Mouse (Mus musculus): Measurements from ENCODE around the gene Taf1c. TPM values are rescaled to one million over a fixed set of nuclear protein-coding genes. Genes with fewer than 3 reads are reported as not detected.

The Taf1c gene
- polyA plus RNA-seq, 1 experiment from 2014 or later, result 14.9 TPM

- Histone ChIP-seq H3K4me3 (replicated peaks) (no peak within 1 kb of the TSS), H3K9ac (replicated peaks) (peak within 1 kb of the TSS; percentile 36; the same call in 1 of the 2 replicates), H3K36me3 (no peaks in the 10 kb centered on the region), H3K9me3 (no peaks in the 10 kb centered on the region), H3K27ac (no peak within 1 kb of the TSS), H3K27me3 (peaks cover 24% of the 10 kb centered on the region), H3K4me1 (replicated peaks) (peaks cover 40% of the 10 kb centered on the region), H3K4me2 (replicated peaks) (0 out of 2 replicates have a peak within 1 kb of the TSS, but pooled peaks have one; percentile 9)
- WGBS, result 34% methylated on average over 6 of the region's 6 CpGs
- ATAC-seq, result no peak
These were observed 30.4 kb upstream of the Taf1c start, which contains the start of gene Kcng4 for GRCm38 (mm10) chr8:119635378-119635777. Kcng4 (minus strand) TSS chr8:119635680.

DNA sequence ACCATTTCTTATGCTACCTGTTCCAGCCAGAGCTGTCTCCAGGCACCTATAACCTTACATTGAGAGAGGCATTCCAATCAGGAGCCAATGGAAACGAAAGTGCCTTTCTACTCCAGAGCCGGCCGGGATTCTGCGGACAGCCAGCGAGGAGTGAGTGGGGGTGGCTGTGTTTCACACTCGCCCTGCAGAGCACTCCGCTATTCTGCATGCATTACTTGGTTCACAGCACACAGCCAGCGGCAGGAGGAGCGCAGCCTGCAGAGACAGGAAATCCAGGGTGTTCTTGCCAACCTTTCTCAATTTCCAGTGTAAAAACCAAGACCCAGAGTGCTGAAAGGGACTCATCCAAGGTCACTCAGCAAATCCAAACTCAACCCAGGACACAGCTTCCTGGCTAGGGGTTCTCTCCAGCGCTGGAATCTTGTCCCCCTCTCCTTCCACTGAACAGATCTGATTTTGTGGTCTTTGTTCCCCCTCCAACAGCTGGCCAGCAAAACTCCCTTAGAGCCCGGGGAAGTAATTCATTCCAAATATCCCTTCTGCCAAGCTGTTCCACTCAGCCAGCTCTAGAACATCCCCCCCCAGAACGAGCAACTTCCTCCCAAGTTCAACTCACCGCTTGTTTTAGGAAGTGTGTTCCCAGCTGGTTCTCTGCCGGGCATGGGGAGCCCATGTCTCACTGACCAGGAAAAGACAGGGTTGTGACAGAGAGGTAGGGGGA lies 29.8 kb upstream of the Taf1c start:
- 0 out of 2 replicates have a peak overlapping the region, but pooled peaks have one; percentile 9 for H3K4me2 ChIP-seq (replicated peaks)
- H3K4me3 ChIP-seq (replicated peaks), result no peak overlapping the region
- no peak overlapping the region for H3K9ac ChIP-seq (replicated peaks)
- peaks cover 24% of the 10 kb centered on the region for H3K27me3 ChIP-seq
- ATAC-seq, result no peak
- no peak overlapping the region for H3K27ac ChIP-seq
- H3K9me3 ChIP-seq, result no peaks in the 10 kb centered on the region
- peaks cover 40% of the 10 kb centered on the region for H3K4me1 ChIP-seq (replicated peaks)
- H3K36me3 ChIP-seq, result no peaks in the 10 kb centered on the region
- WGBS, result 13% methylated on average over 14 of the region's 14 CpGs

GRCm38 (mm10) chr8:119632909-119633308 lies 27.9 kb upstream of the Taf1c start:
- 52% methylated on average over 29 of the region's 29 CpGs for WGBS
- peaks cover 24% of the 10 kb centered on the region for H3K27me3 ChIP-seq
- H3K4me2 ChIP-seq (replicated peaks), result 0 out of 2 replicates have a peak overlapping the region, but pooled peaks have one; percentile 7
- H3K4me3 ChIP-seq (replicated peaks), result no peak overlapping the region
- H3K36me3 ChIP-seq, result no peaks in the 10 kb centered on the region
- ATAC-seq, result no peak
- H3K27ac ChIP-seq, result no peak overlapping the region
- H3K9me3 ChIP-seq, result no peaks in the 10 kb centered on the region
- H3K9ac ChIP-seq (replicated peaks), result no peak overlapping the region
- peaks cover 43% of the 10 kb centered on the region for H3K4me1 ChIP-seq (replicated peaks)

DNA sequence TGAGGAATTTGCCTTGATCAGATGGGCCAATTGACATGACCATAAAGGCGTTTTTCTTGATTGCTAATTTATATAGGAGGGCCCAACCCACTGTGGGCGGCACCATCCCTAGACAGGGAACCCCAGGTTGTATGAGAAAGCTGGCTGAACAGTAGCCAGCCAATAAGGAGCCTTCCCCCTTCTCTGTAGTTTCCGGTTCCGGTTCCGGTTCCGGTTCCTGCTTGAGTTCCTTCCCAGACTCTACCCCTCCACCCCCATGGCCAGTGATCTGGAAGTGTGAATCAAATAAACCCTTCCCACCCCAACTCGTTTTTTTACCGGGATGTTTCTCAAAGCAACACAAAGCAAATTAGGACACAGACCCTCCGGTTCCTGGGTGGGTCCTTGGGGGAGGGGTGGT lies 27.2 kb upstream of the Taf1c start:
- Histone ChIP-seq H3K9me3 (no peaks in the 10 kb centered on the region), H3K36me3 (no peaks in the 10 kb centered on the region), H3K27ac (no peak overlapping the region), H3K9ac (replicated peaks) (no peak overlapping the region), H3K4me2 (replicated peaks) (no peak overlapping the region), H3K27me3 (peaks cover 24% of the 10 kb centered on the region), H3K4me3 (replicated peaks) (no peak overlapping the region), H3K4me1 (replicated peaks) (peaks cover 45% of the 10 kb centered on the region)
- whole genome bisulfite sequencing, result 91% methylated on average over 9 of the region's 9 CpGs
- ATAC-seq, result no peak

- Histone ChIP-seq H3K27ac (peak overlapping the region; percentile 30; the same call in 1 of the 2 replicates), H3K27me3 (peaks cover 26% of the 10 kb centered on the region)
These were observed 25.8 kb upstream of the Taf1c start for GRCm38 (mm10) chr8:119630841-119631240.

GRCm38 (mm10) chr8:119627613-119628359 lies 22.8 kb upstream of the Taf1c start:
- Histone ChIP-seq H3K9ac (replicated peaks) (no peak overlapping the region), H3K4me1 (replicated peaks) (peaks cover 20% of the 10 kb centered on the region), H3K27me3 (peaks cover 11% of the 10 kb centered on the region), H3K9me3 (no peaks in the 10 kb centered on the region), H3K36me3 (no peaks in the 10 kb centered on the region), H3K27ac (no peak overlapping the region), H3K4me2 (replicated peaks) (no peak overlapping the region), H3K4me3 (replicated peaks) (no peak overlapping the region)
- WGBS, result 43% methylated on average over 10 of the region's 10 CpGs
- no peak for ATAC-seq

More at GRCm38 (mm10) chr8:119630841-119631240, 25.8 kb upstream of the Taf1c start:
- Histone ChIP-seq H3K36me3 (no peaks in the 10 kb centered on the region), H3K9ac (replicated peaks) (no peak overlapping the region), H3K9me3 (no peaks in the 10 kb centered on the region), H3K4me1 (replicated peaks) (peaks cover 36% of the 10 kb centered on the region), H3K4me3 (replicated peaks) (no peak overlapping the region), H3K4me2 (replicated peaks) (no peak overlapping the region)
- ATAC-seq, result peak; percentile 64
- WGBS, result 43% methylated on average over 3 of the region's 3 CpGs

- no peaks in the 10 kb centered on the region for H3K36me3 ChIP-seq
- 83% methylated on average over 7 of the region's 7 CpGs for WGBS
- no peak overlapping the region for H3K4me3 ChIP-seq (replicated peaks)
These were observed 22.2 kb upstream of the Taf1c start for GRCm38 (mm10) chr8:119627199-119627598.

DNA sequence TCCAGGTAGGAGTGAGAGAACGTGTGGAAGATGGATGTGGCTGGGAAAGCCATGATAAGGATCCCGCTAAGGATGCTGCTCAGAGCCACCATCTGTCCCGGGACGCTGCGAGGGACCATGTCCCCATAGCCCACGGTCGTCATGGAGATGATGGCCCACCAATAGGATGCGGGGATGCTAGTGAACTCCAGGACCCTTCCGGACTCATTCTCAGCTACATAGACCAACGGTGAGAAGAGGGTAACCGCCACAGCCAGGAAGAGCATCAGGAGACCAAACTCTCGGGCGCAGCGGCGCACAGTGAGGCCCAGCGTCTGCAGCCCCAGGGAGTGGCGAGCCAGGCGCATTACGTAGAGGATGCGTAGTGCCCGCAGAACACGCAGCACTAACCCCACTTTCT lies 20.8 kb upstream of the Taf1c start:
- Histone ChIP-seq H3K36me3 (no peaks in the 10 kb centered on the region), H3K4me3 (replicated peaks) (no peak overlapping the region), H3K4me1 (replicated peaks) (peaks cover 9% of the 10 kb centered on the region), H3K4me2 (replicated peaks) (no peak overlapping the region), H3K27ac (no peak overlapping the region), H3K27me3 (0 out of 2 replicates have a peak, but pooled peaks cover 8% of the 10 kb centered on the region), H3K9ac (replicated peaks) (no peak overlapping the region), H3K9me3 (no peaks in the 10 kb centered on the region)
- 84% methylated on average over 22 of the region's 22 CpGs for WGBS
- ATAC-seq, result no peak

More at GRCm38 (mm10) chr8:119627199-119627598, 22.2 kb upstream of the Taf1c start:
- Histone ChIP-seq H3K9ac (replicated peaks) (no peak overlapping the region), H3K4me1 (replicated peaks) (peaks cover 16% of the 10 kb centered on the region), H3K4me2 (replicated peaks) (no peak overlapping the region), H3K27ac (no peak overlapping the region), H3K27me3 (0 out of 2 replicates have a peak, but pooled peaks cover 8% of the 10 kb centered on the region), H3K9me3 (no peaks in the 10 kb centered on the region)
- ATAC-seq, result no peak

- H3K36me3 ChIP-seq, result no peaks in the 10 kb centered on the region
- 87% methylated on average over 7 of the region's 7 CpGs for WGBS
- H3K27me3 ChIP-seq, result 0 out of 2 replicates have a peak, but pooled peaks cover 8% of the 10 kb centered on the region
- no peak overlapping the region for H3K4me3 ChIP-seq (replicated peaks)
- no peak overlapping the region for H3K27ac ChIP-seq
- H3K9ac ChIP-seq (replicated peaks), result no peak overlapping the region
- H3K4me1 ChIP-seq (replicated peaks), result peaks cover 5% of the 10 kb centered on the region
- no peak for ATAC-seq
- no peak overlapping the region for H3K4me2 ChIP-seq (replicated peaks)
- no peaks in the 10 kb centered on the region for H3K9me3 ChIP-seq
These were observed 19.9 kb upstream of the Taf1c start for GRCm38 (mm10) chr8:119624916-119625315.

- H3K4me3 ChIP-seq (replicated peaks), result no peak overlapping the region
- no peaks in the 10 kb centered on the region for H3K36me3 ChIP-seq
- whole genome bisulfite sequencing, result 87% methylated on average over 1 of the region's 1 CpGs
- no peak for ATAC-seq
- H3K9me3 ChIP-seq, result no peaks in the 10 kb centered on the region
- no peak overlapping the region for H3K9ac ChIP-seq (replicated peaks)
- H3K4me1 ChIP-seq (replicated peaks), result peaks cover 5% of the 10 kb centered on the region
- H3K27ac ChIP-seq, result no peak overlapping the region
- H3K4me2 ChIP-seq (replicated peaks), result no peak overlapping the region
- H3K27me3 ChIP-seq, result 0 out of 2 replicates have a peak, but pooled peaks cover 8% of the 10 kb centered on the region
These were observed 18.7 kb upstream of the Taf1c start for GRCm38 (mm10) chr8:119623744-119624143.

- WGBS, result 86% methylated on average over 8 of the region's 8 CpGs
- no peak for ATAC-seq
These were observed 18.0 kb upstream of the Taf1c start for GRCm38 (mm10) chr8:119623061-119623460.

GRCm38 (mm10) chr8:119622555-119622954 lies 17.5 kb upstream of the Taf1c start:
- Histone ChIP-seq H3K36me3 (no peaks in the 10 kb centered on the region), H3K4me3 (replicated peaks) (no peak overlapping the region), H3K4me1 (replicated peaks) (no peaks in the 10 kb centered on the region), H3K27ac (no peak overlapping the region), H3K9me3 (no peaks in the 10 kb centered on the region), H3K4me2 (replicated peaks) (no peak overlapping the region), H3K9ac (replicated peaks) (no peak overlapping the region), H3K27me3 (0 out of 2 replicates have a peak, but pooled peaks cover 8% of the 10 kb centered on the region)
- 59% methylated on average over 4 of the region's 4 CpGs for WGBS
- no peak for ATAC-seq

More at GRCm38 (mm10) chr8:119623061-119623460, 18.0 kb upstream of the Taf1c start:
- Histone ChIP-seq H3K4me3 (replicated peaks) (no peak overlapping the region), H3K4me2 (replicated peaks) (no peak overlapping the region), H3K36me3 (no peaks in the 10 kb centered on the region), H3K27ac (no peak overlapping the region), H3K9me3 (no peaks in the 10 kb centered on the region), H3K4me1 (replicated peaks) (peaks cover 4% of the 10 kb centered on the region), H3K27me3 (0 out of 2 replicates have a peak, but pooled peaks cover 8% of the 10 kb centered on the region), H3K9ac (replicated peaks) (no peak overlapping the region)
